Mouse (Mus musculus) embryonic facial prominence, embryonic 14.5 days (tissue): ENCODE results near the gene Scn1a. TPM values are rescaled to one million over a fixed set of nuclear protein-coding genes. Genes with fewer than 3 reads are reported as not detected.

Experiments
- ATAC-seq: fragments of 200-750 bp; cut with Nextera tagmentation; 2 replicates; pipeline ENCODE4 v1.8.0; 2017; ENCODE audit warnings: low read depth, moderate number of reproducible peaks, moderate TSS enrichment
- DNase-seq: peaks from one replicate; pipeline ENCODE4 v3.0.0-alpha.2; 2015; ENCODE audit warnings: low spot score
- H3K27ac ChIP-seq: fragments of 300-500 bp; sonication (generic); replicated peaks from 2 replicates; pipeline ENCODE4 v1.5.1; 2014; ENCODE audit warnings: low read depth, mild to moderate bottlenecking, low read length, moderate library complexity
- H3K27me3 ChIP-seq: fragments of 300-500 bp; sonication (generic); replicated peaks from 2 replicates; pipeline ENCODE4 v1.6.1; 2014; ENCODE audit warnings: low read length; ENCODE audit not compliant: control insufficient read depth, insufficient read depth
- H3K36me3 ChIP-seq: fragments of 300-500 bp; sonication (generic); 2 replicates; pipeline ENCODE4 v1.6.1; 2014; ENCODE audit warnings: low read length, mixed read lengths; ENCODE audit not compliant: control insufficient read depth, insufficient read depth
- H3K4me1 ChIP-seq: fragments of 300-500 bp; sonication (generic); 2 replicates; pipeline ENCODE4 v1.6.1; 2014; ENCODE audit warnings: antibody characterized with exemption, low read length; ENCODE audit not compliant: control insufficient read depth, insufficient read depth
- H3K4me2 ChIP-seq: fragments of 300-500 bp; sonication (generic); 2 replicates; pipeline ENCODE4 v1.6.1; 2014; ENCODE audit warnings: low read depth, mild to moderate bottlenecking, low read length, moderate library complexity, mixed read lengths
- H3K4me3 ChIP-seq: fragments of 300-500 bp; sonication (generic); 2 replicates; pipeline ENCODE4 v1.5.1; 2014; ENCODE audit warnings: low read depth, mild to moderate bottlenecking, low read length
- H3K9ac ChIP-seq: fragments of 300-500 bp; sonication (generic); 2 replicates; pipeline ENCODE4 v1.6.1; 2014; ENCODE audit warnings: low read depth, mild to moderate bottlenecking, low read length, moderate library complexity, mixed read lengths
- H3K9me3 ChIP-seq: fragments of 300-500 bp; sonication (generic); 2 replicates; pipeline ENCODE4 v1.6.1; 2016; ENCODE audit warnings: low read length; ENCODE audit not compliant: control insufficient read depth
- WGBS: fragments of 180-500 bp; shearing (Covaris S2); extraction: QIAGEN DNeasy Blood & Tissue Kit; methylation state at CpG from one replicate; pipeline ENCODE4 v1.1.7; 2014; 5-methylcytosine and 5-hydroxymethylcytosine counted together
- polyA plus RNA-seq: library from polyadenylated mRNA; unstranded; fragments of >200 nt; fragmentation: Nextera tagmentation; extraction: Ambion mirVana; gene quantifications from 2 replicates; pipeline ENCODE4 v1.2.1, GENCODE M21; 2014

Gene Scn1a
- polyA plus RNA-seq, 1 experiment from 2014 or later, result 0.84 TPM

GRCm38 (mm10) chr2:66346181-66346580 is 94.5 kb downstream of the Scn1a start:
- DNase-seq (no peak), ATAC-seq (no peak)
- Histone ChIP-seq H3K9ac (no peak overlapping the region), H3K4me3 (no peak overlapping the region), H3K9me3 (no peaks in the 10 kb centered on the region), H3K27me3 (no peaks in the 10 kb centered on the region), H3K36me3 (no peaks in the 10 kb centered on the region), H3K4me2 (no peak overlapping the region), H3K4me1 (no peaks in the 10 kb centered on the region), H3K27ac (no peak overlapping the region)
- whole genome bisulfite sequencing, result 78% methylated on average over 3 of the region's 3 CpGs

- Histone ChIP-seq H3K9me3 (no peaks in the 10 kb centered on the region), H3K4me3 (no peak overlapping the region), H3K36me3 (no peaks in the 10 kb centered on the region), H3K9ac (no peak overlapping the region), H3K4me1 (no peaks in the 10 kb centered on the region), H3K27ac (no peak overlapping the region), H3K4me2 (no peak overlapping the region), H3K27me3 (no peaks in the 10 kb centered on the region)
- WGBS, result 56% methylated on average over 5 of the region's 5 CpGs
- ATAC-seq (no peak), DNase-seq (no peak)
Observed at GRCm38 (mm10) chr2:66337406-66337805, 103.2 kb downstream of the Scn1a start.

GRCm38 (mm10) chr2:66336396-66336795 is 104.2 kb downstream of the Scn1a start:
- H3K4me2 ChIP-seq, result no peak overlapping the region
- WGBS, result 71% methylated on average over 6 of the region's 6 CpGs
- H3K36me3 ChIP-seq, result no peaks in the 10 kb centered on the region
- H3K9ac ChIP-seq, result no peak overlapping the region
- no peak overlapping the region for H3K4me3 ChIP-seq
- H3K9me3 ChIP-seq, result no peaks in the 10 kb centered on the region
- H3K27me3 ChIP-seq, result no peaks in the 10 kb centered on the region
- H3K27ac ChIP-seq, result no peak overlapping the region
- DNase-seq (no peak), ATAC-seq (no peak)
- no peaks in the 10 kb centered on the region for H3K4me1 ChIP-seq

- ATAC-seq, result no peak
Observed at GRCm38 (mm10) chr2:66272551-66272950, 168.1 kb downstream of the Scn1a start.

GRCm38 (mm10) chr2:66256220-66257131 is 184.2 kb downstream of the Scn1a start, which contains the start of gene Ttc21b:
Gene Ttc21b (minus strand): TSS chr2:66256617.
- peak; percentile 99 for ATAC-seq
- peak within 1 kb of the TSS; percentile 56; the same call in 1 of the 2 replicates for H3K27ac ChIP-seq
- no peaks in the 10 kb centered on the region for H3K27me3 ChIP-seq
- peak within 1 kb of the TSS; percentile 71 for H3K9ac ChIP-seq
- peak; percentile 99 for DNase-seq
- H3K4me3 ChIP-seq, result peak within 1 kb of the TSS; percentile 69
- H3K4me2 ChIP-seq, result peak within 1 kb of the TSS; percentile 54
- peaks cover 5% of the 10 kb centered on the region for H3K36me3 ChIP-seq
- H3K9me3 ChIP-seq, result no peaks in the 10 kb centered on the region
- H3K4me1 ChIP-seq, result peaks cover 8% of the 10 kb centered on the region
- under 1% methylated on average over 44 of the region's 56 CpGs for WGBS

More at GRCm38 (mm10) chr2:66272551-66272950, 168.1 kb downstream of the Scn1a start:
- Histone ChIP-seq H3K9me3 (no peaks in the 10 kb centered on the region), H3K36me3 (no peaks in the 10 kb centered on the region), H3K4me2 (no peak overlapping the region), H3K9ac (no peak overlapping the region), H3K27me3 (no peaks in the 10 kb centered on the region), H3K4me1 (no peaks in the 10 kb centered on the region), H3K4me3 (no peak overlapping the region), H3K27ac (no peak overlapping the region)
- 79% methylated on average over 3 of the region's 3 CpGs for WGBS
- DNase-seq, result no peak

GRCm38 (mm10) chr2:66244013-66244412 is 196.6 kb downstream of the Scn1a start:
- no peak for DNase-seq
- Histone ChIP-seq H3K27ac (no peak overlapping the region), H3K36me3 (peaks cover 35% of the 10 kb centered on the region), H3K27me3 (no peaks in the 10 kb centered on the region), H3K4me2 (no peak overlapping the region), H3K9ac (no peak overlapping the region), H3K4me1 (no peaks in the 10 kb centered on the region), H3K4me3 (no peak overlapping the region), H3K9me3 (no peaks in the 10 kb centered on the region)
- ATAC-seq, result no peak
- 80% methylated on average over 1 of the region's 1 CpGs for WGBS

- 94% methylated on average over 1 of the region's 1 CpGs for WGBS
- H3K9me3 ChIP-seq, result no peaks in the 10 kb centered on the region
- no peaks in the 10 kb centered on the region for H3K27me3 ChIP-seq
- no peak overlapping the region for H3K4me3 ChIP-seq
- no peak for ATAC-seq
- no peak overlapping the region for H3K27ac ChIP-seq
- no peak overlapping the region for H3K9ac ChIP-seq
- H3K4me1 ChIP-seq, result no peaks in the 10 kb centered on the region
- peaks cover 33% of the 10 kb centered on the region for H3K36me3 ChIP-seq
- DNase-seq, result no peak
- H3K4me2 ChIP-seq, result no peak overlapping the region
Observed at GRCm38 (mm10) chr2:66240334-66240733, 200.3 kb downstream of the Scn1a start.

- no peak for ATAC-seq
- Histone ChIP-seq H3K9ac (no peak overlapping the region), H3K27ac (no peak overlapping the region), H3K27me3 (no peaks in the 10 kb centered on the region), H3K4me2 (no peak overlapping the region), H3K36me3 (peaks cover 39% of the 10 kb centered on the region), H3K4me3 (no peak overlapping the region), H3K9me3 (no peaks in the 10 kb centered on the region), H3K4me1 (no peaks in the 10 kb centered on the region)
- WGBS, result 85% methylated on average over 5 of the region's 5 CpGs
- no peak for DNase-seq
Observed at GRCm38 (mm10) chr2:66238886-66239285, 201.8 kb downstream of the Scn1a start.

GRCm38 (mm10) chr2:66220954-66221353 is 219.7 kb downstream of the Scn1a start:
- ATAC-seq (no peak), DNase-seq (no peak)
- 91% methylated on average over 7 of the region's 7 CpGs for WGBS
- no peaks in the 10 kb centered on the region for H3K27me3 ChIP-seq
- H3K36me3 ChIP-seq, result peaks cover 46% of the 10 kb centered on the region; the same call in 1 of the 2 replicates
- H3K9me3 ChIP-seq, result no peaks in the 10 kb centered on the region
- no peak overlapping the region for H3K27ac ChIP-seq
- no peak overlapping the region for H3K4me3 ChIP-seq
- H3K9ac ChIP-seq, result no peak overlapping the region
- H3K4me2 ChIP-seq, result no peak overlapping the region
- H3K4me1 ChIP-seq, result no peaks in the 10 kb centered on the region
